Mouse (Mus musculus): ENCODE results near the gene Icam5. TPM values are rescaled to one million over a fixed set of nuclear protein-coding genes. Genes with fewer than 3 reads are reported as not detected.

The Icam5 gene
- polyA plus RNA-seq, 1 experiment from 2014 or later: 0.08 TPM

- peak overlapping the region; percentile 81 for H3K4me2 ChIP-seq (replicated peaks; ENCODE audit: low read depth)
- no peaks in the 10 kb centered on the region for H3K9me3 ChIP-seq (ENCODE audit: control insufficient read depth)
- H3K4me3 ChIP-seq (ENCODE audit: low read depth, low read length): peak overlapping the region; percentile 17; the same call in 1 of the 2 replicates
- H3K4me1 ChIP-seq (replicated peaks; ENCODE audit: control insufficient read depth, insufficient read depth, low read length): no peaks in the 10 kb centered on the region
- H3K27me3 ChIP-seq (replicated peaks; ENCODE audit: control insufficient read depth, insufficient read depth, low read length): no peaks in the 10 kb centered on the region
- H3K9ac ChIP-seq (ENCODE audit: low read depth, low read length): no peak overlapping the region
- WGBS: 42% methylated on average over 4 of the region's 4 CpGs
- TF ChIP-seq CTCF (IDR thresholded peaks at IDR 0.05; ENCODE audit: low read depth): no peak
- no peak for ATAC-seq
- H3K36me3 ChIP-seq (ENCODE audit: control insufficient read depth, insufficient read depth): no peaks in the 10 kb centered on the region
- no peak overlapping the region for H3K27ac ChIP-seq (ENCODE audit: low read depth, low read length)
These were observed 14.7 kb upstream of the Icam5 start for GRCm38 (mm10) chr9:21017177-21017575.

GRCm38 (mm10) chr9:21018600-21018999 lies 13.3 kb upstream of the Icam5 start:
- Histone ChIP-seq H3K27me3 (replicated peaks; ENCODE audit: control insufficient read depth, insufficient read depth, low read length) (no peaks in the 10 kb centered on the region), H3K4me1 (replicated peaks; ENCODE audit: control insufficient read depth, insufficient read depth, low read length) (no peaks in the 10 kb centered on the region), H3K36me3 (ENCODE audit: control insufficient read depth, insufficient read depth) (no peaks in the 10 kb centered on the region), H3K4me3 (ENCODE audit: low read depth, low read length) (no peak overlapping the region), H3K9ac (ENCODE audit: low read depth, low read length) (no peak overlapping the region), H3K9me3 (ENCODE audit: control insufficient read depth) (no peaks in the 10 kb centered on the region), H3K27ac (ENCODE audit: low read depth, low read length) (no peak overlapping the region), H3K4me2 (replicated peaks; ENCODE audit: low read depth) (no peak overlapping the region)
- ATAC-seq: no peak
- TF ChIP-seq CTCF (IDR thresholded peaks at IDR 0.05; ENCODE audit: low read depth): no peak
- WGBS: 83% methylated on average over 2 of the region's 2 CpGs

GRCm38 (mm10) chr9:21021363-21021762 lies 10.5 kb upstream of the Icam5 start:
- no peak overlapping the region for H3K27ac ChIP-seq (ENCODE audit: low read depth, low read length)
- 83% methylated on average over 3 of the region's 3 CpGs for WGBS
- no peak overlapping the region for H3K4me3 ChIP-seq (ENCODE audit: low read depth, low read length)
- H3K9me3 ChIP-seq (ENCODE audit: control insufficient read depth): no peaks in the 10 kb centered on the region
- ATAC-seq: no peak
- no peak overlapping the region for H3K9ac ChIP-seq (ENCODE audit: low read depth, low read length)
- H3K27me3 ChIP-seq (replicated peaks; ENCODE audit: control insufficient read depth, insufficient read depth, low read length): no peaks in the 10 kb centered on the region
- no peak for TF ChIP-seq CTCF (IDR thresholded peaks at IDR 0.05; ENCODE audit: low read depth)
- no peaks in the 10 kb centered on the region for H3K4me1 ChIP-seq (replicated peaks; ENCODE audit: control insufficient read depth, insufficient read depth, low read length)
- no peaks in the 10 kb centered on the region for H3K36me3 ChIP-seq (ENCODE audit: control insufficient read depth, insufficient read depth)
- no peak overlapping the region for H3K4me2 ChIP-seq (replicated peaks; ENCODE audit: low read depth)

GRCm38 (mm10) chr9:21022288-21022687 lies 9.6 kb upstream of the Icam5 start:
- H3K36me3 ChIP-seq (ENCODE audit: control insufficient read depth, insufficient read depth): peaks cover under 1% of the 10 kb centered on the region; the same call in 1 of the 2 replicates
- no peak for TF ChIP-seq CTCF (IDR thresholded peaks at IDR 0.05; ENCODE audit: low read depth)
- no peak overlapping the region for H3K4me2 ChIP-seq (replicated peaks; ENCODE audit: low read depth)
- H3K27me3 ChIP-seq (replicated peaks; ENCODE audit: control insufficient read depth, insufficient read depth, low read length): no peaks in the 10 kb centered on the region
- no peaks in the 10 kb centered on the region for H3K9me3 ChIP-seq (ENCODE audit: control insufficient read depth)
- 61% methylated on average over 6 of the region's 6 CpGs for WGBS
- H3K27ac ChIP-seq (ENCODE audit: low read depth, low read length): no peak overlapping the region
- H3K9ac ChIP-seq (ENCODE audit: low read depth, low read length): no peak overlapping the region
- ATAC-seq: no peak
- H3K4me3 ChIP-seq (ENCODE audit: low read depth, low read length): no peak overlapping the region
- no peaks in the 10 kb centered on the region for H3K4me1 ChIP-seq (replicated peaks; ENCODE audit: control insufficient read depth, insufficient read depth, low read length)

- Histone ChIP-seq H3K9ac (ENCODE audit: low read depth, low read length) (no peak overlapping the region), H3K27me3 (replicated peaks; ENCODE audit: control insufficient read depth, insufficient read depth, low read length) (no peaks in the 10 kb centered on the region), H3K4me1 (replicated peaks; ENCODE audit: control insufficient read depth, insufficient read depth, low read length) (no peaks in the 10 kb centered on the region), H3K36me3 (ENCODE audit: control insufficient read depth, insufficient read depth) (peaks cover 3% of the 10 kb centered on the region; the same call in 1 of the 2 replicates), H3K4me3 (ENCODE audit: low read depth, low read length) (no peak overlapping the region), H3K4me2 (replicated peaks; ENCODE audit: low read depth) (no peak overlapping the region), H3K9me3 (ENCODE audit: control insufficient read depth) (no peaks in the 10 kb centered on the region), H3K27ac (ENCODE audit: low read depth, low read length) (no peak overlapping the region)
- no peak for ATAC-seq
- peak; percentile 38 for TF ChIP-seq CTCF (IDR thresholded peaks at IDR 0.05; ENCODE audit: low read depth)
- 76% methylated on average over 1 of the region's 1 CpGs for WGBS
These were observed 9.1 kb upstream of the Icam5 start for GRCm38 (mm10) chr9:21022726-21023125.

GRCm38 (mm10) chr9:21025258-21025810 lies 6.5 kb upstream of the Icam5 start:
- ATAC-seq: no peak
- H3K9me3 ChIP-seq (ENCODE audit: control insufficient read depth): no peaks in the 10 kb centered on the region
- no peak for TF ChIP-seq CTCF (IDR thresholded peaks at IDR 0.05; ENCODE audit: low read depth)
- no peak overlapping the region for H3K4me3 ChIP-seq (ENCODE audit: low read depth, low read length)
- WGBS: 52% methylated on average over 19 of the region's 19 CpGs
- H3K36me3 ChIP-seq (ENCODE audit: control insufficient read depth, insufficient read depth): peaks cover 8% of the 10 kb centered on the region; the same call in 1 of the 2 replicates
- H3K4me1 ChIP-seq (replicated peaks; ENCODE audit: control insufficient read depth, insufficient read depth, low read length): peaks cover 5% of the 10 kb centered on the region
- no peak overlapping the region for H3K27ac ChIP-seq (ENCODE audit: low read depth, low read length)
- no peak overlapping the region for H3K4me2 ChIP-seq (replicated peaks; ENCODE audit: low read depth)
- H3K9ac ChIP-seq (ENCODE audit: low read depth, low read length): no peak overlapping the region
- H3K27me3 ChIP-seq (replicated peaks; ENCODE audit: control insufficient read depth, insufficient read depth, low read length): no peaks in the 10 kb centered on the region
